Mouse (Mus musculus): Measurements from ENCODE around the gene Gm2174.

DNA sequence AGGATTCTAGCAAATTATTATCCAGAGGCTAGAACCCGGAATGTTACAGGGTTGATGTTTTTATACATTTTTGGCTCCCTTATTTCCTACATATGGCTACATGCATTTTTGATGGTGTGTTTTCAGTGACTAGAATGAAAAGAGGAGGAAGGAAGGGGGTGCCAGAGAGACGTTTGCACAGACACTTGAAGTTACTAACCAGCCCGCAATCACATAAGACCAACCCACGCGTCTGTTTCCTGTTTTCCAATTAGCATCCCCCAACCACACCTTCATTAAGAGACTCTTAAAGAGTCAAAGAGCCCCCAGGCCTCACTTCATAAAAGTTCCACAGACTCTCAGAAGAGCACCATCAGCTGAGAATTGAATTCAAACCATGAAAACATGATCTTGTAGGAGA, 41.6 kb upstream of the Gm2174 start:
- no peak for TF ChIP-seq CTCF (IDR thresholded peaks at IDR 0.05)
- TF ChIP-seq EP300 (IDR thresholded peaks at IDR 0.05) = no peak

Measured in lung, postnatal 0 days (tissue).